Mouse (Mus musculus) liver, adult (tissue): ENCODE measurements around the gene Tspan4.

Experiments used
- GATA4 ChIP-seq: IDR thresholded peaks from 2 replicates; pipeline ENCODE4 v1.6.1; 2014; ENCODE audit warnings: mild to moderate bottlenecking, low read length; ENCODE audit not compliant: insufficient replicate concordance

Tspan4 gene

GRCm38 (mm10) chr7:141524271-141524670 lies 49.2 kb downstream of the Tspan4 start:
- no peak for TF ChIP-seq GATA4

- no peak for TF ChIP-seq GATA4
Observed at GRCm38 (mm10) chr7:141524760-141525579, 49.9 kb downstream of the Tspan4 start.

- no peak for TF ChIP-seq GATA4
Observed at GRCm38 (mm10) chr7:141525580-141525925, 50.5 kb downstream of the Tspan4 start.

- no peak for TF ChIP-seq GATA4
Observed at GRCm38 (mm10) chr7:141535570-141535969, 60.5 kb downstream of the Tspan4 start.

- no peak for TF ChIP-seq GATA4
Observed at GRCm38 (mm10) chr7:141538852-141539555, 64.0 kb downstream of the Tspan4 start.

DNA sequence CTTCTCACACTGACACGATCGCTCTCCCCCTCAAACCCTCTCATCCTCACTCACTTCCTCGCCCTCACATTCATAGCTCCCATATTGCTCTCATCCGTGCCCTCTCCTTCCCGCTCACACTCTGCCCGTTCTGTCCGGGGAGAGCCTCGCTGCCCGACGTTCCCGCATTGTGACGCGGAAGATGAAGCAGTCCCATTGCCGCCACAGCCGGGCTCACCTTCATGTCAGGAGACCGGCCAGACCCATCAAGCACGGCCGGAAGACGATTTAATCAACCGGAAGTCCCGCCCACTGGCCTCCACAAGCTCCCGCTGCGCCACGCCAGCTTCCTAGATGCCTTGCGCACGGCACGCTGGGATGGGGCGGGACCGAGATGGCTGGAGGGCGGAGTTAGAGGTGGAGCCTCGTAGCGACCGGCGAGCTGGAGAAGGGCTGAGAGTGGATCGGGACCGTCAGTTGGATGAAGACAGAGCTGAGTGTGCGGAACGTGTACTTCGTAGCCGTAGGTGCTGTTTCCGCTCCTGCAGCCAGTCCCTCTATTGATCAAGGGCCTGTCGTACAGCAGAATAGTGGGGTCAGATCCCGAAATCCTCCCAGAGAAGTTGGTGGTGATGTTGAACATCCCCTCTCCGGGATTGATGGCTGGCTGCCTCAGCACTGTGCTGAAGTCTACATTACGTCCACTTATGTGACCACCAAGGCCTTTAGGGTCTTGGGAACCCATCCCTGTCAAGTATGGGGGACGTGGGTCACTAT lies 64.7 kb downstream of the Tspan4 start, which contains the start of gene Chid1:
Gene Chid1 (minus strand): TSS at position 302 of the 756 bp plus-strand sequence.
- peak; percentile 91; the same call in 1 of the 2 replicates for TF ChIP-seq GATA4

DNA sequence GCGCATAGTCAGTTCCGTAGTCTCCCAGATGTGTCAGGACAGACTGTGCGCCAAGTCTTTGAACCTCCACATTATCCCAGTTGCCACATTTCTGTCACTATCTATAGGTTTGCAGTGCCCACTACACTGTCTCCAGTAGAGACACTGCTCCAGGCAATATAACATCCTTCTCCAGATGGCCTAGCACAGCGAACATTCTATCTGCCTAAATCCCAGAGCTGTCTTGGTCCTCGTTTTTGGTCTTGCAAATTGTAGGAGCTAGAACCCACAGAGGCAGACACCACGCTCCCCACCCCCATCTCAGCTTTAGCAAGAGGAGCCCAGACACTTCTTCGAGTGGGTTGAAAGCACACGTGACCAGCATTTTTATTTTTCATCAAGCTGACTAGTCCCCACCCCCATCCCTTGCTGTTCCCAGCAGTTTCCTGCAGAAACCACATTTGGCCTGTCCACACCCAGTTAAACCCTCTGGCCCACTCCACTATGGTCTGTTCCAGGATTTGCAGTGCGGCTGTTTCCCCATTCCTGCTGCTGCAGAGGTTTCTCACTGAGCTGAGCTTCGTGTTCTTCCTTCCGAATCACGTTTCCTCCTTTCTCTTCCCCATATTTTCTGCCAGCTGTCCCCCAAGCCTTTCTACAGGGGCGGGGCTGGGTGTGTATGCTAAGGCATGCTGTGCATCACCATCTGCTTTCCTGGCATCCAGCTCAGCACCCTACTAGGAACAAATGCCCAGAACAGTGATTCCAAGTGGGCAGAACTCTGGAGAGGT lies 65.5 kb downstream of the Tspan4 start:
- no peak for TF ChIP-seq GATA4

- no peak for TF ChIP-seq GATA4
Observed at GRCm38 (mm10) chr7:141541681-141542080, 66.6 kb downstream of the Tspan4 start.

- TF ChIP-seq GATA4 = no peak
Observed at GRCm38 (mm10) chr7:141542588-141542987, 67.5 kb downstream of the Tspan4 start.
